Mouse (Mus musculus) midbrain, embryonic 13.5 days (tissue): ENCODE results near the gene Mt1. TPM values are rescaled to one million over a fixed set of nuclear protein-coding genes. Genes with fewer than 3 reads are reported as not detected.
"Not testable (repeated sequence)": the region's sequence is repeated elsewhere in the genome, so short reads cannot be mapped to it uniquely, and the experiment has no call there.

ENCODE experiments used
- ATAC-seq: fragments of 200-750 bp; cut with Nextera tagmentation; 2 replicates; pipeline ENCODE4 v1.8.0; 2017; ENCODE audit warnings: mild to moderate bottlenecking, moderate TSS enrichment, moderate library complexity
- H3K27ac ChIP-seq: fragments of 300-500 bp; sonication (generic); 2 replicates; pipeline ENCODE4 v1.5.1; 2015; ENCODE audit warnings: inconsistent platforms, mild to moderate bottlenecking, moderate library complexity
- H3K27me3 ChIP-seq: fragments of 300-500 bp; sonication (generic); 2 replicates; pipeline ENCODE4 v1.6.1; 2015; ENCODE audit warnings: mild to moderate bottlenecking, inconsistent platforms
- H3K36me3 ChIP-seq: fragments of 300-500 bp; sonication (generic); 2 replicates; pipeline ENCODE4 v1.6.1; 2015; ENCODE audit warnings: mild to moderate bottlenecking, inconsistent platforms
- H3K4me1 ChIP-seq: fragments of 300-500 bp; sonication (generic); replicated peaks from 2 replicates; pipeline ENCODE4 v1.6.1; 2015; ENCODE audit warnings: inconsistent platforms
- H3K4me2 ChIP-seq: fragments of 300-500 bp; sonication (generic); replicated peaks from 2 replicates; pipeline ENCODE4 v1.6.1; 2015; ENCODE audit warnings: moderate library complexity, mild to moderate bottlenecking, inconsistent platforms
- H3K4me3 ChIP-seq: fragments of 300-500 bp; sonication (generic); replicated peaks from 2 replicates; pipeline ENCODE4 v1.5.1; 2015; ENCODE audit warnings: mild to moderate bottlenecking, inconsistent platforms
- H3K9ac ChIP-seq: fragments of 300-500 bp; sonication (generic); replicated peaks from 2 replicates; pipeline ENCODE4 v1.6.1; 2015; ENCODE audit warnings: mild to moderate bottlenecking, inconsistent platforms
- H3K9me3 ChIP-seq: fragments of 300-500 bp; sonication (generic); 2 replicates; pipeline ENCODE4 v1.6.1; 2016; ENCODE audit warnings: mild to moderate bottlenecking, inconsistent platforms
- WGBS: fragments of 180-500 bp; shearing (Covaris S2); methylation state at CpG from one replicate; pipeline ENCODE4 v1.1.7; 2015; 5-methylcytosine and 5-hydroxymethylcytosine counted together
- polyA plus RNA-seq: library from polyadenylated mRNA; unstranded; fragments of >200 nt; fragmentation: Nextera tagmentation; extraction: Ambion mirVana; gene quantifications from 2 replicates; pipeline ENCODE4 v1.2.1, GENCODE M21; 2015

The Mt1 gene
- polyA plus RNA-seq, 1 experiment from 2014 or later: 30.3 TPM

DNA sequence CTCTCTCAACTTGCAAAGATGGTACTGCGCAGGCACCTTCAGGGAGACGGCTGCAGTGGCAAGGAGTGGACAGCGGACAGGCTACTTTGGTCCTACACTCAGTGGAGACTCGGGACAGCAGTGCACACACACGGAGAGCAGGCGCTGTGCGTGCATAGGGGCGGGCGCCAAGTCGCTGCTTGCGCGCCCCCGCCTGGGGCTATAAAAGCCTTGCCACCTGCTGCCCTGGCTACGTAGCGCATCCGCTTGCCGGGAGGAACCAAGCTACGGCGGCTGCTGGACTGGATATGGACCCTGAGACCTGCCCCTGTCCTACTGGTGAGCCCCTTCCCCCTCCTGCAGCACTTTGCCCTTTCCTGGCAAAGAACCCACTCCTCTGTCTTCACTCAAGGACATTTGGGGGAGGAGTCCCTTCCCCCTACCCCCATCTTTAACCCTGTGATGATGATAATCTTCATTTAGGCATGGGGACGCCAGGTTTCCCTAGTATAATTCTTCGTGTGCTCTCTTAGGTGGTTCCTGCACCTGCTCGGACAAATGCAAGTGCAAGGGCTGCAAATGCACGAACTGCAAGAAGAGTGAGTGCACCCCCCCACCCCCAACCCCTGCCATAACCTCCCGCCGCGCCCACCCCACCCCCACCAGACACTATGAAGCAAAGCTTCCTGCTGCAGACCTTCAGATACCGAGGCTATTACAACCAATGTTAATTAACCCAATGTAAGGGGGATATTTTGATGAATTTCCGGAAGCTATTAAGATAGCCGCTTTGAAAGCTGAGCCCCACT, 26.2 kb upstream of the Mt1 start, which contains the start of gene Mt3:
Gene Mt3 (plus strand): TSS at position 95 of the 788 bp plus-strand sequence.
- Histone ChIP-seq H3K9ac (peak within 1 kb of the TSS; percentile 60), H3K4me3 (peak within 1 kb of the TSS; percentile 48), H3K27ac (peak within 1 kb of the TSS; percentile 41; the same call in 1 of the 2 replicates), H3K4me1 (peaks cover 29% of the 10 kb centered on the region), H3K9me3 (no peaks in the 10 kb centered on the region), H3K4me2 (peak within 1 kb of the TSS; percentile 70), H3K36me3 (no peaks in the 10 kb centered on the region), H3K27me3 (peaks cover 14% of the 10 kb centered on the region; the same call in 1 of the 2 replicates)
- ATAC-seq: peak; percentile 87
- WGBS: 2% methylated on average over 29 of the region's 29 CpGs

DNA sequence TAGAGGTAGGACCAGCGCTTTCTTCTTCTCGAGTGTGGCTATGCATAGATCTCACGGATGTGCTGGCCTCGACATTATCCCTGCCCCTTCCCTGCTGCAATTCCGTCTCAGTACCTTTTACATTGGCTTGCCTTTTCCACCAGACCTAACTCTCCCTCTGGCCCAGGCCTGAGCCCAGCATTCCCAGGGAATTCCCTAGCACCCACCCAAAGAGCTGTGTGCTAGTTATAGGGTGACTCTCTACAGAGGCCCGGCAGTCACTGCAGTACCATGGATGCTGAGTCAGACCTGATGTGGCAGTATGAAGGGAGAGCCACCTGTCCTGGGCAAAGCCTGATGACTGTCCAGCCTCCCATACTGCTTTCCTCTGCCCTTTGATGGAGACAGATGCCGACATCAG, 25.4 kb upstream of the Mt1 start:
- 29% methylated on average over 7 of the region's 7 CpGs for WGBS

DNA sequence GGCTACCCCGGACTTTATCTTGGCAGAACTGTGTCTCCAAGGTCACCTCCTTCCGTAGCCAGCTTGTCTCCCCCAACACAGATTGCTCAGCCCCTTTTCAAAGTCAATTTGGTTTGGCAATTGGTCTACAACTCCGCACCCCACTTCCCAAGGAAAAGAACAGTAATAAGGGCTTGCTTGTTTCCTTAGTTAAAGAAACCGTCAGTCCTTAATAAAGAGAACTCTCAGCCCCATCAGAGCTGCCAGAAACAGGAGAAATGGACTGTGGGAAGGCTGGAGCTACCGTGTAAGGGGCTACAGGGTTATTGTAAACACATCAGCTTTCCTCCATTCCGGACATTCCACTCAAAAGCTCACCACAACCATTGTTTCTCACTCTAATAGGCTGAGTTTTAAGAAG, 24.3 kb upstream of the Mt1 start:
- Histone ChIP-seq H3K4me1 (peaks cover 26% of the 10 kb centered on the region), H3K27me3 (peaks cover 14% of the 10 kb centered on the region; the same call in 1 of the 2 replicates), H3K9ac (no peak overlapping the region), H3K4me2 (no peak overlapping the region), H3K27ac (no peak overlapping the region), H3K9me3 (no peaks in the 10 kb centered on the region), H3K36me3 (no peaks in the 10 kb centered on the region), H3K4me3 (no peak overlapping the region)
- no peak for ATAC-seq
- 49% methylated on average over 6 of the region's 6 CpGs for WGBS

More for the DNA sequence above, 25.4 kb upstream of the Mt1 start:
- H3K9ac ChIP-seq: peak overlapping the region; percentile 60
- peak overlapping the region; percentile 70 for H3K4me2 ChIP-seq
- peak overlapping the region; percentile 48 for H3K4me3 ChIP-seq
- peaks cover 14% of the 10 kb centered on the region; the same call in 1 of the 2 replicates for H3K27me3 ChIP-seq
- peaks cover 26% of the 10 kb centered on the region for H3K4me1 ChIP-seq
- H3K9me3 ChIP-seq: no peaks in the 10 kb centered on the region
- ATAC-seq: peak; percentile 49
- no peaks in the 10 kb centered on the region for H3K36me3 ChIP-seq
- peak overlapping the region; percentile 41; the same call in 1 of the 2 replicates for H3K27ac ChIP-seq

DNA sequence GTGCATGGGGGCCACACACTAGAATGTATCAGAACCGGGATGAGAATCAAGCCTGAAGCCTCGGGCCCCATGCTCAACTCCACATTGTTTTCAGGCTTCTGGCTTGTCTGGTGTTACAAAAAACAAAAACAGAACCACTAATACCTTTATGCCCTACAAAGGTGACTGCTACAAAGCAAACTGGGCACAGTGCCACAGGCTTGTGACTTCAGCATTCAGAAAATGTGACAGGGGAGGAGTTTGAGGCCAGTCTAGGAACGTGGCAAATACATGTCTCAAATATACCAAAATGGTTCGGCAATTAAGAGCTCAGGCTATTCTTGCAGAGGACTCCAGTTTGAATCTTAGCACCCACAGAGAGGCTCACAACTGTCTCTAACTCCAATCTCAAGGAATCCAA, 22.8 kb upstream of the Mt1 start:
- Histone ChIP-seq H3K4me1 (peaks cover 26% of the 10 kb centered on the region), H3K4me3 (no peak overlapping the region), H3K27ac (no peak overlapping the region), H3K36me3 (no peaks in the 10 kb centered on the region), H3K9me3 (no peaks in the 10 kb centered on the region), H3K27me3 (peaks cover 10% of the 10 kb centered on the region; the same call in 1 of the 2 replicates), H3K9ac (no peak overlapping the region), H3K4me2 (no peak overlapping the region)
- 77% methylated on average over 4 of the region's 4 CpGs for WGBS
- no peak for ATAC-seq

DNA sequence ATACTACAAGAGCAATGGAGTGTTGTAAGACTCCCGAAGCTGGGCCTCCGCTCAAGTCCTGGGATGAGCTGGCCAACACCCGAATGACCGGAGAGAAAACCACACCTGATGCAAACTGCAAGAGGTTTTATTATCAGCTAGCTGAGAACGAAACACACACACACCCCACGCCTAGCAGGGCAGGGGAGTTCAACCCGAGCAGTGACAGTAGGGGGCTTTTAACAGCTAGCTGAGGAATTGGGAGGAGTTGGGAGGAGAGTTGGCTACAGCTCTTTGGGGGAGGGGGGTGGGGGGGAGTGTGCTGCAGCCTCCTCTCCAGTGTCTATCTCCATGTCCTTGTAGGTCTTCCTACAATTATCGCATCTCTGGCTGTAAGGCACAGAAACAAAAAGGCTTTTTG, 13.1 kb upstream of the Mt1 start:
- not testable (repeated sequence) for ATAC-seq, H3K4me2 ChIP-seq

DNA sequence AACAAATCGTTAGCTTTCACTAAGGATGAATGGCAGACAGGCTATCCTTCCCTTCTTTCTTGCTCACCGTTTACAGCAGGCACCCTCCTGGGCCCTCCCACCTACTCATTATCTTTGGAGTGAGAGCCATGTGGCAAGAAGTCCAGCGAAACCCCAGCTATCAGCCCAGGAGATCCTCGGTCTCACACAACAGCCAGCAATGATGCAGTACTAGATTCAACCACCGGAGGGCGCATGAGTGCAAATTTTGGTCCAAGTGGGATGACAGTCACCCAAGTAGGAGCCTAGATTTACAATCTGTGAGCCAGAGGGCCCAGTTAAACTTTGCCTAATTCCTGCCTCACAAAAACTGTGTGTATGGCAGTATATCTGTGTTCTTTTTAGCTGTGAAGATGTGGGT, 11.6 kb upstream of the Mt1 start:
- no peak overlapping the region for H3K9ac ChIP-seq
- H3K9me3 ChIP-seq: no peaks in the 10 kb centered on the region
- peaks cover 8% of the 10 kb centered on the region for H3K4me1 ChIP-seq
- ATAC-seq: 0 out of 2 replicates have a peak, but pooled peaks have one; percentile 58
- no peak overlapping the region for H3K27ac ChIP-seq
- H3K27me3 ChIP-seq: peaks cover 51% of the 10 kb centered on the region
- no peak overlapping the region for H3K4me3 ChIP-seq
- no peaks in the 10 kb centered on the region for H3K36me3 ChIP-seq
- 4% methylated on average over 6 of the region's 6 CpGs for WGBS
- no peak overlapping the region for H3K4me2 ChIP-seq

More for the DNA sequence above, 13.1 kb upstream of the Mt1 start:
- WGBS: 77% methylated on average over 8 of the region's 8 CpGs
- not testable (repeated sequence) for H3K4me3 ChIP-seq, H3K27ac ChIP-seq, H3K9ac ChIP-seq, H3K4me1 ChIP-seq, H3K9me3 ChIP-seq, H3K36me3 ChIP-seq
- peaks cover 37% of the 10 kb centered on the region for H3K27me3 ChIP-seq

DNA sequence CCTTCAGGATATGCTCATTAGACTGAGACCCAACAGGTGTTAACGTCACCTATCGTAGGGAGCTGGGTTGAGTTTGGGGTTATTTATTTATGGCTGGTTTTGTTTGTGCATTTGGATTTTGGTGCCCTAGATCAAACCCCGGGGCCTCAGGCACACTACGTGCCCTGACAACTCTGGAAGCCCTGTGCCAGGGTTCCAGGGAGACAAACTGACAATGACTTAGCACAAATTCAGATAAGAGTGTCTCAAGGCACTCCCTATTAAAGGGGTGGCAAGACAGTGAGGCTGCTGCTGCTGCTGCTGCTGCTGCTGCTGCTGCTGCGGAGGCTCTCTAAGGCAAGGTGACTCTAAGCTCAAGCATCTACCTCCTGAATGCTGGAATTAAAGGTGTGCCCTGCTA, 9.3 kb upstream of the Mt1 start:
- Histone ChIP-seq H3K27me3 (peaks cover 71% of the 10 kb centered on the region), H3K27ac (no peak overlapping the region), H3K4me2 (no peak overlapping the region), H3K9me3 (no peaks in the 10 kb centered on the region), H3K4me1 (peaks cover 21% of the 10 kb centered on the region), H3K9ac (no peak overlapping the region), H3K36me3 (no peaks in the 10 kb centered on the region), H3K4me3 (no peak overlapping the region)
- 81% methylated on average over 5 of the region's 5 CpGs for WGBS
- ATAC-seq: no peak

DNA sequence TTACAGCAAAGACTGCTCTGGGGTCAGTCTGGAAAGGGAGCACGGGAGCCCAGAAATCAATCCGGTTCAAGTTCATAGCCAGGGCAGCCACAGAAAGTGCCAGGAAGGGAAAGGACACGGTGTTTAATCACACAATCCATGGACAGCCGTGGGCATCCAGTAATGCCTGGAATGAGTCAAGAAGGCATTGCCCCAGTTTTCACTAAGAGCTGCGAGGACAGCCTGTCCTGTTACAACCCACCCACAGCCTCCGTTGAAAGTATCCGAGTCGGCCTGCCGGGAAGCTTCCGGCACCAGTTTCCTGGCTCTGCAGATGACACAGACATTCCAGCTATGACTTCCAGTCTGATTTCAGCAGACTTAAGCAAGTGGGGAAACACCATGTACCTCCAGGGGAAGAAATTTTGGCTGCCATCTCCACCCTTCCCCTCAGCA, 7.5 kb upstream of the Mt1 start:
- 48% methylated on average over 10 of the region's 10 CpGs for WGBS
- Histone ChIP-seq H3K4me3 (peak overlapping the region; percentile 45; the same call in 1 of the 2 replicates), H3K27me3 (peaks cover 87% of the 10 kb centered on the region)

DNA sequence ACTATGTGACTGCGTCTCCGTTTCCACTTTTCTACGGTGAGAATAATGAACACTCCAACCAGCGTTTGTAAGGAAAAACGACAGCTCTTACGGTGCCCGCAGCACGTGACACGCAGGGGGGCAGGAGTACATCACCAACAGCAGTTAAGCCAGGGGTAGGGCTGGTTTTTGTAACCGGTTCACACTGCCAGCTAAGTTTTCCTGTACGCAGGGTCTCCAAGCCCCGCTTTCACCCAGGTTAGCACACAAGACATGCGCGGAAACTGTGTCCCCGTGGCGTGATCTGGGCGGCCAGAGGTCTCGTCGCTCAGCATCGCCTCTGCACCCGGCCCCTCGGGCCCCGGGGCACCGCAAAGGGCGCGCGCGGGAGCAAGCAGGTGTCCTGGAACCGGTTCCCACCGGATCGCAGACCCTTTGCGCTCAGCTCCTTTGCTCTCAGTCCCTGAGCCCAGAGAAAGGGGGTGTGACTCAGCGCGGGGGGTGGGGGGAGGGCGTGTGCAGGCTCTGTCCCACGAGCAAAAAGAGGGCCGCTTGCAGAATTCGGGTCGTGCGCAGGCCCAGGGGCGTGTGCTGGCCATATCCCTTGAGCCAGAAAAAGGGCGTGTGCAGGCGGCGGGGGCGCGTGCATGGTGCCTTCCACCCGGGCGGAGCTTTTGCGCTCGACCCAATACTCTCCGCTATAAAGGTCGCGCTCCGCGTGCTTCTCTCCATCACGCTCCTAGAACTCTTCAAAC, 6.6 kb upstream of the Mt1 start, which contains the start of gene Mt2:
Gene Mt2 (plus strand): TSS at position 590 of the 734 bp plus-strand sequence.
- ATAC-seq: peak; percentile 72; the same call in 1 of the 2 replicates
- H3K4me1 ChIP-seq: peaks cover 21% of the 10 kb centered on the region
- no peak within 1 kb of the TSS for H3K27ac ChIP-seq
- H3K27me3 ChIP-seq: peaks cover 91% of the 10 kb centered on the region
- H3K9ac ChIP-seq: peak within 1 kb of the TSS; percentile 36
- H3K9me3 ChIP-seq: no peaks in the 10 kb centered on the region
- under 1% methylated on average over 55 of the region's 56 CpGs for WGBS
- H3K36me3 ChIP-seq: no peaks in the 10 kb centered on the region
- peak within 1 kb of the TSS; percentile 45 for H3K4me3 ChIP-seq
- H3K4me2 ChIP-seq: peak within 1 kb of the TSS; percentile 83

More for the DNA sequence above, 7.5 kb upstream of the Mt1 start:
- Histone ChIP-seq H3K9ac (no peak overlapping the region), H3K36me3 (no peaks in the 10 kb centered on the region), H3K27ac (no peak overlapping the region), H3K9me3 (no peaks in the 10 kb centered on the region), H3K4me2 (peak overlapping the region; percentile 83), H3K4me1 (peaks cover 21% of the 10 kb centered on the region)
- no peak for ATAC-seq

DNA sequence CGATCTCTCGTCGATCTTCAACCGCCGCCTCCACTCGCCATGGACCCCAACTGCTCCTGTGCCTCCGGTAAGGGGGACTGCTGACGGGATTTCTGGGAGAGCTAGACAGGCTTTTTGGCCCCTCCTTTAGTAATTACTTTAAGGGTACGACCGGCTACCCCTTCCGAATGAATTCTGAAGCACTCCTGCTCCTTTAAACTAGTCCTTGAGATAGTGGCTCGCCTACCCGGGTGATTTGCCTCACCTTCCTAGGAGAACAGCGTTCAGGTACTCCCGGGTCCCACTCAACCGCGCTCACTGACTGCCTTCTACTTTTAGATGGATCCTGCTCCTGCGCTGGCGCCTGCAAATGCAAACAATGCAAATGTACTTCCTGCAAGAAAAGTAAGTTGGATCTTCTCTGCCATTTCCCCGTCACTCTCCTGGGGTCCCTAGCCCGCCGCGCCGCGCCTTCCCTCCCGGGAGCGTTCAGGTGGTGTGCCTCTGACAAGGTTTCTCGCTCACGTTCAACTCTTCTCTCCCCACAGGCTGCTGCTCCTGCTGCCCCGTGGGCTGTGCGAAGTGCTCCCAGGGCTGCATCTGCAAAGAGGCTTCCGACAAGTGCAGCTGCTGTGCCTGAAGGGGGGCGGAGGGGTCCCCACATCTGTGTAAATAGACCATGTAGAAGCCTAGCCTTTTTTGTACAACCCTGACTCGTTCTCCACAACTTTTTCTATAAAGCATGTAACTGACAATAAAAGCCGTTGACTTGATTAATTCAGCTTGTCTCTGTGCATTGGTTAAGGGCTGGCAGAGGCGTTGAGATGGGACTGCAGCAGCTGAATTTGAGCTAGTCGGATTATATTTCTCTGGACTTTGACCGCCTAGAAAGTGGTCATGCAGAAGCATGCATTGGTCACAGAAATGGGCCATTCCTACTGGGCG, 5.8 kb upstream of the Mt1 start:
- peak overlapping the region; percentile 36 for H3K9ac ChIP-seq
- peak overlapping the region; percentile 83 for H3K4me2 ChIP-seq
- H3K27me3 ChIP-seq: peaks cover 93% of the 10 kb centered on the region
- peaks cover 21% of the 10 kb centered on the region for H3K4me1 ChIP-seq
- H3K9me3 ChIP-seq: no peaks in the 10 kb centered on the region
- WGBS: 1% methylated on average over 39 of the region's 39 CpGs
- peak overlapping the region; percentile 45 for H3K4me3 ChIP-seq
- H3K36me3 ChIP-seq: no peaks in the 10 kb centered on the region
- 0 out of 2 replicates have a peak, but pooled peaks have one; percentile 22 for ATAC-seq
- H3K27ac ChIP-seq: no peak overlapping the region

DNA sequence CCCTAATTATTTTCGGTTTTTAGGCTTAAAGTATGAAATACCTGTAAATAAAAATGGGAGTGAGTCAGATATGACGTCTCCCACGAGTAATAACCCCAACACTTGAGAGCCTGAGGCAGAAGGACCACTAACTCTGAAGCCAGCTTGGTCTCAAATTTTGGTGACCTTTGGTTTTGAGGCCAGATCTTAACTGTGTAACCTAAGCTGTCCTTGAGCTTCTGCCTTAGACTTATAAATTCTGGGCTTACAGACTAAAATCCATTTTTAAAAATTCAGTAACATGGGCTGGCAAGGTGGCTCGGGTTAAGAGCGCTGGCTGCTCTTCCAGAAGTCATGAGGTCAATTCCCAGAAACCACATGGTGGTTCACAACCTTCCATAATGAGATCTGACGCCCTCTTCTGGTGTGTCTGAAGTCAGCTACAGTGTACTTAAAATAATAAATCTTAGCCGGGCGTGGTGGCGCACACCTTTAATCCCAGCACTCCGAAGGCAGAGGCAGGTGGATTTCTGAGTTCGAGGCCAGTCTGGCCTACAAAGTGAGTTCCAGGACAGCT, 5.0 kb upstream of the Mt1 start:
- H3K27me3 ChIP-seq: peaks cover 98% of the 10 kb centered on the region

More for the DNA sequence above, 5.0 kb upstream of the Mt1 start:
- no peaks in the 10 kb centered on the region for H3K9me3 ChIP-seq
- no peaks in the 10 kb centered on the region for H3K36me3 ChIP-seq
- ATAC-seq: no peak
- no peak overlapping the region for H3K4me3 ChIP-seq
- no peak overlapping the region for H3K9ac ChIP-seq
- H3K27ac ChIP-seq: no peak overlapping the region
- H3K4me2 ChIP-seq: no peak overlapping the region
- WGBS: 50% methylated on average over 11 of the region's 11 CpGs
- peaks cover 27% of the 10 kb centered on the region for H3K4me1 ChIP-seq
